Mouse (Mus musculus) layer of hippocampus, adult 8-10 months (tissue): Measurements from ENCODE around the gene Zfp629. TPM values are rescaled to one million over a fixed set of nuclear protein-coding genes. Genes with fewer than 3 reads are reported as not detected.
A peak's percentile ranks its signal among the peaks of the same experiment; 100 is the strongest.

Experiments
- DNase-seq, 2 experiments: peaks; one replicate each; pipeline ENCODE4 v3.0.0; 2022; ENCODE audit warnings: low spot score in 2 of 2
- total RNA-seq, 4 experiments: library from RNA; stranded (reverse); gene quantifications; 2 replicates each; pipeline ENCODE4 v1.2.4; 2022

Gene Zfp629
- total RNA-seq, 4 experiments from 2014 or later: 21.7 to 22.6 (median 22.1) TPM

GRCm38 (mm10) chr7:127616336-127616735, 739 bp upstream of the Zfp629 start:
- no peak for DNase-seq

GRCm38 (mm10) chr7:127614511-127614890, 1.1 kb downstream of the Zfp629 start:
- peak in 1 of 2 experiments; percentile 5 for DNase-seq

GRCm38 (mm10) chr7:127614091-127614490, 1.5 kb downstream of the Zfp629 start:
- DNase-seq: peak in 1 of 2 experiments; percentile 3

- DNase-seq: peak in 1 of 2 experiments; percentile 9
Observed at GRCm38 (mm10) chr7:127613501-127613900, 2.1 kb downstream of the Zfp629 start.

- peak in 1 of 2 experiments; percentile 8 for DNase-seq
Observed at GRCm38 (mm10) chr7:127611561-127611960, 4.0 kb downstream of the Zfp629 start.

- peak in 1 of 2 experiments; percentile 4 for DNase-seq
Observed at GRCm38 (mm10) chr7:127611011-127611410, 4.6 kb downstream of the Zfp629 start.

GRCm38 (mm10) chr7:127607150-127607549, 8.4 kb downstream of the Zfp629 start:
- no peak for DNase-seq

- no peak for DNase-seq
Observed at GRCm38 (mm10) chr7:127604256-127604655, 11.3 kb downstream of the Zfp629 start.

- DNase-seq: no peak
Observed at GRCm38 (mm10) chr7:127602903-127603302, 12.7 kb downstream of the Zfp629 start.

GRCm38 (mm10) chr7:127601735-127602134, 13.9 kb downstream of the Zfp629 start:
- DNase-seq: no peak

- DNase-seq: no peak
Observed at GRCm38 (mm10) chr7:127600612-127601011, 15.0 kb downstream of the Zfp629 start.

GRCm38 (mm10) chr7:127596747-127597146, 18.9 kb downstream of the Zfp629 start:
- no peak for DNase-seq

- no peak for DNase-seq
Observed at GRCm38 (mm10) chr7:127592575-127592974, 23.0 kb downstream of the Zfp629 start.

GRCm38 (mm10) chr7:127591108-127591507, 24.5 kb downstream of the Zfp629 start:
- no peak for DNase-seq

- no peak for DNase-seq
Observed at GRCm38 (mm10) chr7:127589637-127590036, 26.0 kb downstream of the Zfp629 start.

GRCm38 (mm10) chr7:127588901-127589300, 26.7 kb downstream of the Zfp629 start:
- no peak for DNase-seq

GRCm38 (mm10) chr7:127588011-127588871, 27.4 kb downstream of the Zfp629 start, which contains the start of the genes Ccdc189 and Rnf40:
Gene Ccdc189, minus strand, starts transcription at chr7:127588595.
Gene Rnf40, plus strand, starts transcription at chr7:127588767.
- peak; percentile 95 to 97 for DNase-seq

GRCm38 (mm10) chr7:127587196-127587595, 28.4 kb downstream of the Zfp629 start:
- no peak for DNase-seq

GRCm38 (mm10) chr7:127586149-127586548, 29.4 kb downstream of the Zfp629 start:
- DNase-seq: no peak

- no peak for DNase-seq
Observed at GRCm38 (mm10) chr7:127585031-127585430, 30.6 kb downstream of the Zfp629 start.

GRCm38 (mm10) chr7:127583260-127583659, 32.3 kb downstream of the Zfp629 start:
- no peak for DNase-seq

GRCm38 (mm10) chr7:127574115-127574514, 41.5 kb downstream of the Zfp629 start:
- no peak for DNase-seq

- no peak for DNase-seq
Observed at GRCm38 (mm10) chr7:127573503-127574008, 42.0 kb downstream of the Zfp629 start.
